Mouse (Mus musculus): ENCODE results near the gene Ambra1. TPM values are rescaled to one million over a fixed set of nuclear protein-coding genes. Genes with fewer than 3 reads are reported as not detected.
"Not testable (repeated sequence)": the region's sequence is repeated elsewhere in the genome, so short reads cannot be mapped to it uniquely, and the experiment has no call there.

Ambra1 gene
- polyA plus RNA-seq, 1 experiment from 2014 or later, result 18.6 TPM

DNA sequence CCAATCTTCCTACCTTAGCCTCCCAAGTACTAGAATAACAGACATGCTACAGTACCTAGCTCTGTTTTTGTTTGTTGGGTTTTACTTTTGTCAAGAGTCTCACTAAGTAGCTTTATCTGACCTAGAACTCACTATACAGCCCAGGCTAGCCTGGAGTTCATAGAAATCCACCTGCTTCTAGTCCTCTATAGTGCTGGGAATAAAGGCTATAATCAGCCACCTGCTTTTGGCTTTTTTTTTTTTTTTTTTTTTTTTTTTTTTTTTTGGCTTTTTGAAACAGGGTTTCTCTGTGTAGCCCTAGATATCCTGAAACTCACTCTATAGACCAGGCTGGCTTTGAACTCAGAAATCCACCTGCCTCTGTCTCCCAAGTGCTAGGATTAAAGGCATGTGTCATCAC, 6.0 kb upstream of the Ambra1 start:
- Histone ChIP-seq H3K4me3 (ENCODE audit: low read depth, low read length) (no peak overlapping the region), H3K4me2 (ENCODE audit: low read depth, severe bottlenecking) (no peak overlapping the region), H3K4me1 (ENCODE audit: control insufficient read depth, insufficient read depth, low read length) (no peaks in the 10 kb centered on the region), H3K36me3 (ENCODE audit: control insufficient read depth, insufficient read depth, low read length) (no peaks in the 10 kb centered on the region), H3K9me3 (ENCODE audit: control insufficient read depth, low read length) (no peaks in the 10 kb centered on the region), H3K27me3 (ENCODE audit: control insufficient read depth, insufficient read depth, low read length) (no peaks in the 10 kb centered on the region), H3K9ac (ENCODE audit: low read length) (no peak overlapping the region), H3K27ac (replicated peaks; ENCODE audit: low read depth, low read length) (no peak overlapping the region)
- no peak for ATAC-seq (ENCODE audit: insufficient number of reproducible peaks, low FRiP score, low TSS enrichment, low read depth)
- no peak for DNase-seq (ENCODE audit: low spot score)

DNA sequence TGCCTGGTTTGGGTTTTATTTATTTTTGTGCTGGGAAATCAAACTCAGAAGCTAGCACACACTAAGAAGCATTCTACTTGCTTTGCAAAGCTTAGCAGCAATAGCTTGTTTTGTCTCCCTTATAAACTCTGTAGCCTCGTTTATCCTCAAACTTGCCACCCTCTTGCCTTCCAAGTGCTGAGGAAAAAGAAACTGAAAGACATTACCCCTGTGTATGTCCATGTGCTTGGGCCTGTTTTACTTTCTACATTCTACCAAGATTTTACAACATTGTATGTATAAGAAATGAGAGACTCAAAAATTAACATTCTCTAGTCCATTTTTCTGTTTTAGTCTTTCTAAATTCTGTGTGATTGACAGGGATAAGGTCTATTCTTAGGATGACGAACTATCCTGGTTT, 5.2 kb upstream of the Ambra1 start:
- DNase-seq (ENCODE audit: low spot score), result no peak
- H3K4me1 ChIP-seq (ENCODE audit: control insufficient read depth, insufficient read depth, low read length), result no peaks in the 10 kb centered on the region
- H3K4me3 ChIP-seq (ENCODE audit: low read depth, low read length), result no peak overlapping the region
- H3K9me3 ChIP-seq (ENCODE audit: control insufficient read depth, low read length), result no peaks in the 10 kb centered on the region
- no peak overlapping the region for H3K27ac ChIP-seq (replicated peaks; ENCODE audit: low read depth, low read length)
- H3K4me2 ChIP-seq (ENCODE audit: low read depth, severe bottlenecking), result no peak overlapping the region
- no peak for ATAC-seq (ENCODE audit: insufficient number of reproducible peaks, low FRiP score, low TSS enrichment, low read depth)
- H3K9ac ChIP-seq (ENCODE audit: low read length), result no peak overlapping the region
- H3K36me3 ChIP-seq (ENCODE audit: control insufficient read depth, insufficient read depth, low read length), result no peaks in the 10 kb centered on the region
- no peaks in the 10 kb centered on the region for H3K27me3 ChIP-seq (ENCODE audit: control insufficient read depth, insufficient read depth, low read length)
- WGBS, result 66% methylated on average over 2 of the region's 2 CpGs

DNA sequence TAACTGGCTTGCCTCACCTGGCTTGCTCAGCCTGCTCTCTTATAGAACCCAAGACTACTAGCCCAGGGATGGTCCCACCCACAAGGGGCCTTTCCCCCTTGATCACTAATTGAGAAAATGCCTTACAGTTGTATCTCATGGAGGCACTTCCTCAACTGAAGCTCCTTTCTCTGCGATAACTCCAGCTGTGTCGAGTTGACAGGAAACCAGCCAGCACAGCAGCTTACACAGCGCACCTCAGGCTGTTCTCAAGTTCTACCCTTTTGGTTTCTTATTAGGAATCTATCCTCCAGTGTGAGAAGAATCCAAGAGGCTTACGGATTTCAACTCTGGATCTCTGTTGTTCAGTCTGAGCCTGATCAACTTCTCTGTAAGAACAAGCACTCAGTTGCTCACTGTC, 4.5 kb upstream of the Ambra1 start:
- not testable (repeated sequence) for H3K4me3 ChIP-seq (ENCODE audit: low read depth, low read length); H3K36me3 ChIP-seq (ENCODE audit: control insufficient read depth, insufficient read depth, low read length); H3K9me3 ChIP-seq (ENCODE audit: control insufficient read depth, low read length); H3K4me1 ChIP-seq (ENCODE audit: control insufficient read depth, insufficient read depth, low read length); H3K27ac ChIP-seq (replicated peaks; ENCODE audit: low read depth, low read length); ATAC-seq (ENCODE audit: insufficient number of reproducible peaks, low FRiP score, low TSS enrichment, low read depth); DNase-seq (ENCODE audit: low spot score); H3K9ac ChIP-seq (ENCODE audit: low read length); H3K27me3 ChIP-seq (ENCODE audit: control insufficient read depth, insufficient read depth, low read length); H3K4me2 ChIP-seq (ENCODE audit: low read depth, severe bottlenecking)
- WGBS, result 50% methylated on average over 4 of the region's 4 CpGs

DNA sequence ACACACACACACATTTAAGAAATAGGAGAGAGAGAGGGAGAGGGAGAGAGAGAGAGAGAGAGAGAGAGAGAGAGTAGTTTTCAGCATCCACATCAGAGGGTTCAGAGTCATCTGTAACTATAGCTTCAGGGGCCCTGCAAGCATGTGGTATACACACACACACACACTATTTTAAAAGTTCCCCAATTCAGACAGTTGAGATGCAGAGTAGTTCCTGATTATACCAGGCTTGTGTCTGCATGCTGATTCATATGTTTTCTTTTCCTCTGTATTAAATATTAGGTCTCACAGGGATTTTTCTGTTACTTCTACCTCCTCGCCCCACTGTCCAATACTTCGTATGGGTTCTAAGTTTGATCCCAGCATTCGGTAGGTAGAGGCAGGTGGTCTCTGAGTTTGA, 2.9 kb upstream of the Ambra1 start:
- ATAC-seq (ENCODE audit: insufficient number of reproducible peaks, low FRiP score, low TSS enrichment, low read depth), result no peak
- WGBS, result 82% methylated on average over 3 of the region's 3 CpGs
- H3K4me3 ChIP-seq (ENCODE audit: low read depth, low read length), result no peak overlapping the region

DNA sequence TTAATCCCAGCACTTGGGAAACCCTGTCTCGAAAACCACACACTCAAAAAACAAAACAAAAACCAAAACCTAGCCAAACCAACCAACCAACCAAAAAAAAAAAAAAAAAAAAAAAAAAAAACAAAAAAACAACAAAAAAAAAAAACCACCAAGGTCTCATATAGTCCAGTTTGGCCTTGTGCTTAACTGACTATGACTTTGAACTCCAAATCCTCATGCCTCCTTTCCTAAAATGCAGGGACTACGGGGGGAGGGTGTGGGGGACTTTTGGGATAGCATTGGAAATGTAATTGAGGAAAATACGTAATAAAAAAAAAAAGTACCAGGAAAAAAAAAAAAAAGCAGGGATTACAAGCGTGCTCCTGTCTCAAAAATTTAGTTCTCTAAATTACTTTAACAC, 363 bp upstream of the Ambra1 start:
- Histone ChIP-seq H3K4me2 (ENCODE audit: low read depth, severe bottlenecking) (no peak overlapping the region; the same call in 1 of the 2 replicates), H3K9ac (ENCODE audit: low read length) (no peak overlapping the region), H3K27ac (replicated peaks; ENCODE audit: low read depth, low read length) (no peak overlapping the region), H3K4me1 (ENCODE audit: control insufficient read depth, insufficient read depth, low read length) (no peaks in the 10 kb centered on the region), H3K9me3 (ENCODE audit: control insufficient read depth, low read length) (no peaks in the 10 kb centered on the region), H3K27me3 (ENCODE audit: control insufficient read depth, insufficient read depth, low read length) (no peaks in the 10 kb centered on the region), H3K4me3 (ENCODE audit: low read depth, low read length) (peak overlapping the region; percentile 95), H3K36me3 (ENCODE audit: control insufficient read depth, insufficient read depth, low read length) (no peaks in the 10 kb centered on the region)
- no peak for DNase-seq (ENCODE audit: low spot score)
- WGBS, result 26% methylated on average over 4 of the region's 4 CpGs
- ATAC-seq (ENCODE audit: insufficient number of reproducible peaks, low FRiP score, low TSS enrichment, low read depth), result no peak

More for the DNA sequence above, 2.9 kb upstream of the Ambra1 start:
- H3K27ac ChIP-seq (replicated peaks; ENCODE audit: low read depth, low read length), result no peak overlapping the region
- no peak for DNase-seq (ENCODE audit: low spot score)
- no peak overlapping the region for H3K4me2 ChIP-seq (ENCODE audit: low read depth, severe bottlenecking)
- H3K9me3 ChIP-seq (ENCODE audit: control insufficient read depth, low read length), result no peaks in the 10 kb centered on the region
- H3K27me3 ChIP-seq (ENCODE audit: control insufficient read depth, insufficient read depth, low read length), result no peaks in the 10 kb centered on the region
- H3K4me1 ChIP-seq (ENCODE audit: control insufficient read depth, insufficient read depth, low read length), result no peaks in the 10 kb centered on the region
- no peaks in the 10 kb centered on the region for H3K36me3 ChIP-seq (ENCODE audit: control insufficient read depth, insufficient read depth, low read length)
- H3K9ac ChIP-seq (ENCODE audit: low read length), result no peak overlapping the region

DNA sequence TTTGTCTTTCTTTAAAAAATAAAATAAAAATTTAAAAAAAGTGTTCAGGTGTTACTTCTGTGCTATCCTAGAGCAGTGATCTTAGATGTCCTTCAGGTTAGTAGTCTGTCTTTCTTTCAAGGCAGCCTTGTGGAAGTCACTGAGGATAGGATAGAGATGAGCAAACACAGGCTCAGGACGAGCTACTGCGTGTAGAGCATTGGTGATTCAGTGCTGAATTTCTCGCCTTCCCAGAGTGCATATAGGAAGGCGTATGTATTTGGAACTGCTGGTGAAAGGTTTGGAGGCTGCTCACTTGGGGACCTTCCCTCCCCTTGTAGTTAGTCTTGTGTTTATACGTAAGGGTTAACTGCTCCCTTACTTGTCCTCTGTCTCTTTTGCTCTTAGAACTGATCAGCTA, 5.3 kb downstream of the Ambra1 start:
- no peak overlapping the region for H3K9ac ChIP-seq (ENCODE audit: low read length)
- ATAC-seq (ENCODE audit: insufficient number of reproducible peaks, low FRiP score, low TSS enrichment, low read depth), result no peak
- DNase-seq (ENCODE audit: low spot score), result no peak
- H3K9me3 ChIP-seq (ENCODE audit: control insufficient read depth, low read length), result no peaks in the 10 kb centered on the region
- no peak overlapping the region for H3K4me2 ChIP-seq (ENCODE audit: low read depth, severe bottlenecking)
- no peaks in the 10 kb centered on the region for H3K4me1 ChIP-seq (ENCODE audit: control insufficient read depth, insufficient read depth, low read length)
- H3K36me3 ChIP-seq (ENCODE audit: control insufficient read depth, insufficient read depth, low read length), result no peaks in the 10 kb centered on the region
- no peak overlapping the region for H3K4me3 ChIP-seq (ENCODE audit: low read depth, low read length)
- H3K27ac ChIP-seq (replicated peaks; ENCODE audit: low read depth, low read length), result no peak overlapping the region
- no peaks in the 10 kb centered on the region for H3K27me3 ChIP-seq (ENCODE audit: control insufficient read depth, insufficient read depth, low read length)
- WGBS, result 94% methylated on average over 5 of the region's 5 CpGs

- ATAC-seq (ENCODE audit: insufficient number of reproducible peaks, low FRiP score, low TSS enrichment, low read depth), result no peak
- no peaks in the 10 kb centered on the region for H3K36me3 ChIP-seq (ENCODE audit: control insufficient read depth, insufficient read depth, low read length)
- no peaks in the 10 kb centered on the region for H3K9me3 ChIP-seq (ENCODE audit: control insufficient read depth, low read length)
- no peak overlapping the region for H3K9ac ChIP-seq (ENCODE audit: low read length)
- 92% methylated on average over 1 of the region's 1 CpGs for WGBS
- no peaks in the 10 kb centered on the region for H3K27me3 ChIP-seq (ENCODE audit: control insufficient read depth, insufficient read depth, low read length)
- no peak overlapping the region for H3K27ac ChIP-seq (replicated peaks; ENCODE audit: low read depth, low read length)
- no peak overlapping the region for H3K4me3 ChIP-seq (ENCODE audit: low read depth, low read length)
- no peak for DNase-seq (ENCODE audit: low spot score)
- no peaks in the 10 kb centered on the region for H3K4me1 ChIP-seq (ENCODE audit: control insufficient read depth, insufficient read depth, low read length)
- H3K4me2 ChIP-seq (ENCODE audit: low read depth, severe bottlenecking), result no peak overlapping the region
Observed at GRCm38 (mm10) chr2:91739586-91739985, 9.7 kb downstream of the Ambra1 start.

DNA sequence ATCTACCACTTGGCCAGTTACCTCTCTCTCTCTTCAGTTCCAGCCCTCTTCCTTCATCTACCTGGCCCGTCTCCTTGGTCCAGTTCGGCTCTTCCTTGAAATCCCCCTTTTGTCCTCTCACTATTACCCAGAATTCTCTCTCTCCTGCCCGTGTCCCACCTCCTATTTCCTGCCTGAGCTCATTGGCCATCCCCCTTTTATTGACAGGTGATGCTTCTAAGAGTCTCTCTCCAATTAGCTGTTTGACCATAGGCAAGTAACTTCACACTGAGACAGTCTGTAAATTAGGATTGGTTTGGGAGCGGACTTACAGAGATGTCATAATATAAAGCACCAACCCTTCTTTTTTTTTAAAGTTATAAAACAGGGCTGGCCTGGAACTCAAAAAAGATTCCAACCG, 14.8 kb downstream of the Ambra1 start:
- Histone ChIP-seq H3K9ac (ENCODE audit: low read length) (no peak overlapping the region), H3K27ac (replicated peaks; ENCODE audit: low read depth, low read length) (no peak overlapping the region), H3K4me2 (ENCODE audit: low read depth, severe bottlenecking) (no peak overlapping the region), H3K4me1 (ENCODE audit: control insufficient read depth, insufficient read depth, low read length) (no peaks in the 10 kb centered on the region), H3K27me3 (ENCODE audit: control insufficient read depth, insufficient read depth, low read length) (no peaks in the 10 kb centered on the region), H3K9me3 (ENCODE audit: control insufficient read depth, low read length) (no peaks in the 10 kb centered on the region), H3K36me3 (ENCODE audit: control insufficient read depth, insufficient read depth, low read length) (no peaks in the 10 kb centered on the region), H3K4me3 (ENCODE audit: low read depth, low read length) (no peak overlapping the region)
- DNase-seq (ENCODE audit: low spot score) (no peak), ATAC-seq (ENCODE audit: insufficient number of reproducible peaks, low FRiP score, low TSS enrichment, low read depth) (no peak)
- 89% methylated on average over 5 of the region's 5 CpGs for WGBS

DNA sequence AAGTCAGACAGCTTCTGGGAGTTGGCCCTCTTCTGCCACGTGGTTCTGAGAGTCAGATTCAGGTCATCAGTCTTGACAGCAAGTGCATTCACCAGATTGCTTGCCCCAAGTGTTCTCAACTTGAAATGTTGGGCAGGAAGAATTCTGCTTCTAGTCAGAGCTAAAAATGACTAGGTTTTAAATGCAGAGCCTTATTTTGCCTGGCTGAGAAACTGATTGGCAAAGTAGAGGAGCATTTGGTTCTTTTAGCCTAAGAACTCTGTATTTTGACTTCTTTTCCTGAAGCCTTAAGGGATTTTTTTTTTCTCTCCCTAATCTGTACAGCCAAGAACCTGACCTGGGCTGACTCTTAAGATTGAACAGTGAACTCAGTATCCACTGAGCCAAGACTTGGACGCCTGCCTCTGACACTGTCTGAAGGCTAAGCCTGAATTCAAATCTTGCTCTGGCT, 19.9 kb downstream of the Ambra1 start:
- 88% methylated on average over 2 of the region's 2 CpGs for WGBS
- no peaks in the 10 kb centered on the region for H3K36me3 ChIP-seq (ENCODE audit: control insufficient read depth, insufficient read depth, low read length)
- no peak overlapping the region for H3K27ac ChIP-seq (replicated peaks; ENCODE audit: low read depth, low read length)
- H3K9ac ChIP-seq (ENCODE audit: low read length), result no peak overlapping the region
- H3K9me3 ChIP-seq (ENCODE audit: control insufficient read depth, low read length), result no peaks in the 10 kb centered on the region
- DNase-seq (ENCODE audit: low spot score) (no peak), ATAC-seq (ENCODE audit: insufficient number of reproducible peaks, low FRiP score, low TSS enrichment, low read depth) (no peak)
- H3K27me3 ChIP-seq (ENCODE audit: control insufficient read depth, insufficient read depth, low read length), result no peaks in the 10 kb centered on the region
- H3K4me1 ChIP-seq (ENCODE audit: control insufficient read depth, insufficient read depth, low read length), result no peaks in the 10 kb centered on the region
- no peak overlapping the region for H3K4me2 ChIP-seq (ENCODE audit: low read depth, severe bottlenecking)
- H3K4me3 ChIP-seq (ENCODE audit: low read depth, low read length), result no peak overlapping the region
